Mouse (Mus musculus) liver, embryonic 12.5 days (tissue): ENCODE data around the gene Mettl23. TPM values are rescaled to one million over a fixed set of nuclear protein-coding genes. Genes with fewer than 3 reads are reported as not detected.
"Not testable (repeated sequence)": the region's sequence is repeated elsewhere in the genome, so short reads cannot be mapped to it uniquely, and the experiment has no call there.

ENCODE experiments used
- ATAC-seq: fragments of 200-750 bp; cut with Nextera tagmentation; 2 replicates; pipeline ENCODE4 v1.8.0; 2017; ENCODE audit warnings: moderate number of reproducible peaks, mild to moderate bottlenecking, moderate library complexity
- H3K27ac ChIP-seq: fragments of 300-500 bp; sonication (generic); 2 replicates; pipeline ENCODE4 v1.5.1; 2016; ENCODE audit warnings: mild to moderate bottlenecking
- H3K27me3 ChIP-seq: fragments of 300-500 bp; sonication (generic); replicated peaks from 2 replicates; pipeline ENCODE4 v1.6.1; 2016; ENCODE audit warnings: mild to moderate bottlenecking, moderate library complexity
- H3K36me3 ChIP-seq: fragments of 300-500 bp; sonication (generic); 2 replicates; pipeline ENCODE4 v1.6.1; 2016; ENCODE audit warnings: mild to moderate bottlenecking, moderate library complexity
- H3K4me1 ChIP-seq: fragments of 300-500 bp; sonication (generic); 2 replicates; pipeline ENCODE4 v1.6.1; 2016
- H3K4me2 ChIP-seq: fragments of 300-500 bp; sonication (generic); 2 replicates; pipeline ENCODE4 v1.6.1; 2016; ENCODE audit warnings: mild to moderate bottlenecking, moderate library complexity
- H3K4me3 ChIP-seq: fragments of 300-500 bp; sonication (generic); 2 replicates; pipeline ENCODE4 v1.5.1; 2016; ENCODE audit warnings: mild to moderate bottlenecking, moderate library complexity
- H3K9ac ChIP-seq: fragments of 300-500 bp; sonication (generic); 2 replicates; pipeline ENCODE4 v1.6.1; 2016; ENCODE audit warnings: mild to moderate bottlenecking, moderate library complexity
- H3K9me3 ChIP-seq: fragments of 300-500 bp; sonication (generic); replicated peaks from 2 replicates; pipeline ENCODE4 v1.6.1; 2016; ENCODE audit warnings: mild to moderate bottlenecking, moderate library complexity
- WGBS: fragments of 180-500 bp; shearing (Covaris S2); methylation state at CpG from one replicate; pipeline ENCODE4 v1.1.7; 2016; ENCODE audit not compliant: insufficient replicate concordance; 5-methylcytosine and 5-hydroxymethylcytosine counted together
- polyA plus RNA-seq: library from polyadenylated mRNA; unstranded; fragments of >200 nt; fragmentation: Nextera tagmentation; extraction: Ambion mirVana; gene quantifications from 2 replicates; pipeline ENCODE4 v1.2.1, GENCODE M21; 2016

Mettl23 gene
- polyA plus RNA-seq, 1 experiment from 2014 or later, result 47.6 TPM

- H3K9ac ChIP-seq, H3K4me1 ChIP-seq, H3K4me2 ChIP-seq, H3K9me3 ChIP-seq, ATAC-seq, H3K4me3 ChIP-seq, H3K27ac ChIP-seq, H3K36me3 ChIP-seq: not testable (repeated sequence)
- H3K27me3 ChIP-seq, result peaks cover 66% of the 10 kb centered on the region
- 77% methylated on average over 10 of the region's 10 CpGs for WGBS
These were observed 59.5 kb downstream of the Mettl23 start for GRCm38 (mm10) chr11:116902588-116902987.

Other genes with a start within 250 kb of the Mettl23 start
- gene Rhbdf2, start 216.3 kb upstream of the Mettl23 start, polyA plus RNA-seq, result 8.0 and 8.5 TPM in 2 replicates
- 0.19 and 0.41 TPM in 2 replicates for gene Prcd, start 189.7 kb upstream of the Mettl23 start, polyA plus RNA-seq
- 0.83 and 1.2 TPM in 2 replicates for gene Cygb, start 189.0 kb upstream of the Mettl23 start, polyA plus RNA-seq
- gene St6galnac1, start 67.8 kb upstream of the Mettl23 start, polyA plus RNA-seq, result not detected in 2 replicates
- 6.9 and 7.2 TPM in 2 replicates for gene Mxra7, start 15.2 kb upstream of the Mettl23 start, polyA plus RNA-seq
- gene Jmjd6, start 171 bp downstream of the Mettl23 start, polyA plus RNA-seq, result 58.2 and 61.6 TPM in 2 replicates
- gene Mfsd11, start 9.2 kb downstream of the Mettl23 start, polyA plus RNA-seq, result 13.6 and 15.0 TPM in 2 replicates
- gene Srsf2, start 9.8 kb downstream of the Mettl23 start, polyA plus RNA-seq, result 801 and 808 TPM in 2 replicates
- gene Mgat5b, start 75.6 kb downstream of the Mettl23 start, polyA plus RNA-seq, result not detected in 2 replicates